Mouse (Mus musculus) erythroblast, adult 5-6 weeks (primary cell): ENCODE data around the gene Ick. TPM values are rescaled to one million over a fixed set of nuclear protein-coding genes. Genes with fewer than 3 reads are reported as not detected.

ENCODE experiments used
- total RNA-seq, 2 experiments: library from RNA; stranded (forward) in 1 of 2; stranded (reverse) in 1 of 2; fragments of 150-400 nt in 1 of 2; fragments of 200-764, 138-1000 nt in 1 of 2; gene quantifications; 2 replicates each; pipeline versions ENCODE4 v1.2.3 to v1.2.4; 2015 to 2017; ENCODE audit warnings: low replicate concordance in 2 of 2

Gene Ick
- total RNA-seq, 2 experiments from 2014 or later = 5.4 to 9.5 TPM

Other genes with a start within 250 kb of the Ick start
- 19.0 and 21.7 TPM in 2 replicates for gene Elovl5, start 191.8 kb upstream of the Ick start, total RNA-seq (2015; ENCODE audit: low replicate concordance)
- gene Elovl5, start 191.8 kb upstream of the Ick start, total RNA-seq (2017; ENCODE audit: low replicate concordance) = 22.0 and 22.2 TPM in 2 replicates
- not detected in 2 replicates for gene Gcm1, start 57.3 kb upstream of the Ick start, total RNA-seq (2015; ENCODE audit: low replicate concordance)
- not detected in 2 replicates for gene Gcm1, start 57.3 kb upstream of the Ick start, total RNA-seq (2017; ENCODE audit: low replicate concordance)
- 517 and 623 TPM in 2 replicates for gene Fbxo9, start 127 bp upstream of the Ick start, total RNA-seq (2015; ENCODE audit: low replicate concordance)
- 741 and 893 TPM in 2 replicates for gene Fbxo9, start 127 bp upstream of the Ick start, total RNA-seq (2017; ENCODE audit: low replicate concordance)
- 1.7 TPM in 1 of 2 replicates, not detected in the other for gene Gsta4, start 73.6 kb downstream of the Ick start, total RNA-seq (2015; ENCODE audit: low replicate concordance)
- gene Gsta4, start 73.6 kb downstream of the Ick start, total RNA-seq (2017; ENCODE audit: low replicate concordance) = not detected in 2 replicates
- gene Gsta1, start 121.5 kb downstream of the Ick start, total RNA-seq (2015; ENCODE audit: low replicate concordance) = not detected in 2 replicates
- not detected in 2 replicates for gene Gsta1, start 121.5 kb downstream of the Ick start, total RNA-seq (2017; ENCODE audit: low replicate concordance)
- not detected in 2 replicates for gene Gm3776, start 147.9 kb downstream of the Ick start, total RNA-seq (2015; ENCODE audit: low replicate concordance)
- not detected in 2 replicates for gene Gm3776, start 147.9 kb downstream of the Ick start, total RNA-seq (2017; ENCODE audit: low replicate concordance)
- gene Gm10639, start 180.7 kb downstream of the Ick start, total RNA-seq (2015; ENCODE audit: low replicate concordance) = not detected in 2 replicates
- gene Gm10639, start 180.7 kb downstream of the Ick start, total RNA-seq (2017; ENCODE audit: low replicate concordance) = not detected in 2 replicates
- not detected in 2 replicates for gene Omt2a, start 205.6 kb downstream of the Ick start, total RNA-seq (2015; ENCODE audit: low replicate concordance)
- gene Omt2a, start 205.6 kb downstream of the Ick start, total RNA-seq (2017; ENCODE audit: low replicate concordance) = not detected in 2 replicates
- gene Omt2b, start 218.4 kb downstream of the Ick start, total RNA-seq (2015; ENCODE audit: low replicate concordance) = not detected in 2 replicates
- gene Omt2b, start 218.4 kb downstream of the Ick start, total RNA-seq (2017; ENCODE audit: low replicate concordance) = not detected in 2 replicates
- gene Gsta2, start 246.6 kb downstream of the Ick start, total RNA-seq (2015; ENCODE audit: low replicate concordance) = not detected in 2 replicates
- gene Gsta2, start 246.6 kb downstream of the Ick start, total RNA-seq (2017; ENCODE audit: low replicate concordance) = not detected in 2 replicates